Mouse (Mus musculus) heart, adult 18-20 months (tissue): ENCODE data around the gene Nhsl1. TPM values are rescaled to one million over a fixed set of nuclear protein-coding genes. Genes with fewer than 3 reads are reported as not detected.

Source experiments
- DNase-seq, 2 experiments: peaks; one replicate each; pipeline ENCODE4 v3.0.0; 2021 to 2022; ENCODE audit warnings: mixed read lengths in 1 of 2
- total RNA-seq, 2 experiments: library from RNA; stranded (reverse); gene quantifications; 2 replicates each; pipeline ENCODE4 v1.2.3; 2021

Gene Nhsl1
- total RNA-seq, 2 experiments from 2014 or later, result 15.1 to 17.2 TPM

DNA sequence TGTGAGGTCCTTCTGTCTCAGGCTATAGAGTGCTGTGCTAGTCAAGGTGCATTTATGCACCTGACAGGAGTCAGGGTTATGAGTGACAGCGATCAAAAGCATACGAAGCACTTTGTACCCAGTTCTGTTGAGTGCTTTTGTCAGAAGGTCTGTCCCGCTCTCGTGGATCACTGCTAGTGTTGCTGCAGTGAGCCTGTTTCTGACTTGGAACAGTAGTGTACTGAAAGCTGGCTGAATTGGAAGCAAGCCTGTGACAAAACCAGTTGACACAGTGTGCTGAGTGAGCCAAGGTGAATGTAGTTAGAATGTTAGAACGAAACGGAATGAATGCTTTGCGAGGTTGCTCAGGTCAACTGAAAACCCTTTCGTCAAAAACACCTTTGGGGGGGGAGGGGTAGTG, 82.2 kb downstream of the Nhsl1 start:
- peak; percentile 53 to 54 for DNase-seq

DNA sequence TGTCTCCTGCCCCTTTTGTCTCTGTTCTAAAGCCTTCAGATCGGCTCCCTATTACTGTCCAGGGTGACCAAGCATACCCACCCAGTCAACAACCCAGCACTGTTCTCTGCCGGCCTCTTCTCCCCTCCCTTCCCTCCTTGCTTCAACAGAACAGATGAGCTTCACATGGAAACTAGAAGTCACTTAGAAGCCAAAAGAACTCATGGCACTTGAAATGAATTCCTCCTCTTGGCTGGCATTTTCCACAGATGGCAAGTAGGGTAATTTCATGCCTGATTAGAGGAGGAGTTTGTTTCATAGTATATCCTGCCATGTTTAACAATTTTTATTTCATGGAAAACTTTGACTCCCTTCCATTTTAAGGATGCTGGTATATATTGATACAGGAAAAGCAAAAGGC, 85.2 kb downstream of the Nhsl1 start:
- no peak for DNase-seq

DNA sequence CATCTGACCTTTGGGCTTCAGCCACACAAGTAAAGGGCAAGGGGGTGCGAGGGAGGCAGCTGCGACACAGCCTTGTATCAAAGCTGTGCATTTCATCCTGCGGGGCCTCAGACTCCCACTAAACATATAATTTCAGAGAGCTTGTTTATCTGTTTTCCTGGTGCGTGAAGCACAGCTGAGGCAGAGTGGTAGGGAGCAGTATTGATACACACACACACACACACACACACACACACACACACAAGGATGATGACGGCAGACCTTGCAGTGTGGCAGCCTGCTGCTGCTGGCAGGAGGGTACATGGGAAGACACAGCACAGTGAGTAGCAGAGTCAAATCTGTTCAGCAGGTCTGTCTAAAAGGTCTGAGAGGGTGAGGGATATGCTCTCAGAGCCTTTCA, 85.9 kb downstream of the Nhsl1 start:
- no peak for DNase-seq

DNA sequence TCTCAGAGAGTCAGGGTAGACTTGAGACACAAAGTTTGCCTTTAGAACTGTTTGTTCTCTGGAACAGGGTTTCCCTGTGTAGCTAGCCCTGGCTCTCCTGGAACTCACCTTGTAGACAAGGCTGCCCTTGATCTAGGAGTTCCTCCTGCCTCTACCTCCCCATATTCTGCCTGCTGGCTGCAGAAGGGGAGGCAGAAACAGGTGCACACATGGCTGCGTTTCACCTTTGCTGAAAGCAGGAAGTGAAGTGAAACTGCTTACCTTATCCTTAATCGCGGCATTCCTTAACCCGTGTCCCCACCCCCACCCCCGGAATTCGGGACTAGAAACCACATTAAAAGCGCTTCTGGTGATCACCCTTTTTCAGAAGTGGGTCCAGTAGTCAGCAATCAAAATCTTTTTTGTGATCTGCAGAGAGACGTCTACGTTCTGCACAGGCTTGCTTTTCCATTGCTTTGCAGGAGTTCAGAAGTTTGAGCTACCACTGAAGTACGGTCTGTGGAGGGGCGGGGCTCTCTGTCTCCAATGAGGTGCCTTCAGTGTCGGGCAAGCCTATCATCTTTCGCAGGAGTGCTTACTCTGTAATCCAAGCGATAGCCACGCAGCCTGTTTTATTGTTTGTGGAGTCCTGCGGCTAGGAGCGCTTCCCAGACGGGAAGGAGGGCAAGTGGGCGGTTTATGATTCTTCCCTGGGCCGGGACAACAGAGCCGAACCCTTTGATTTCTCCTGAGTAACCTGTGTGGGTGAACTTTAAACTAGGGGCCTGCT, 88.5 kb downstream of the Nhsl1 start:
- DNase-seq, result peak; percentile 87 to 91

DNA sequence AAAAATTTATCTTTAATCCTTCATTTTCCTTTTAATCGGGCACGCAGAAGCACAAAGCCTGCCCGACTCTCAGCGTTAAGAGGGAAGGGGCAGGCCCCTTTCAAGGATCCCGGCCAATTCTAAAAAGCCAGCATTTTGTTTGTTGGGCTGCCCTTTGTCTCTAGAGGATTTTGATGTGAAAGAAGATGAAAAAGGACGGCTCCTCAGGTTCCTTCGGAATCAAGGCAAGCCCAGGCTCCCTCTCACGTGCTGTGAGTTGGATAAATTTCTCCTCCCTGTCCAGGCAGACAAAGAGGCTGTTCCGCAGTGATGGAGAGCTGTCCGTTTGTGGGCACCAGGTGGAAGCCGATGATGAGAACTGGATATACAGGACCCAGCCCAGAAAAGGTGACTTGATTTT, 89.3 kb downstream of the Nhsl1 start:
- no peak for DNase-seq

DNA sequence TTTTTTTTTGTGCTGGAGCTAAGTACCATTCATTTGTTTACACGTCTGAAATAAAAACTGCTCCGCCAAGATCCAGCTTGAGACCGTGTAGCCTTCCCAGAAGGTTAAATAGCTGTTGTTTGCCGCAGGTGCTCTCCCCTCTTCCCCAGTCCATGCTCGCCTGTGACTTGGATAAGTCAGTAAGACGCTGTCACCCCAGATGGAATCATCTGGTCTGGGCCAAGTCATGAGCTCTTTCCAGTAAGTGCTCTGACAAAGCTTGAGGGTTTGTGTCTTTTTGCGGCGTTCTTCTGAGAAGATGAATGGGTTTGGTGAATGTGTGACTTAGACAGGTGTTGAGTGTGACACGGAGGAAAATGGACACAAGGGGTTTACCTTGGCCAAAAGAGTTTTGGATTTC, 89.8 kb downstream of the Nhsl1 start:
- DNase-seq, result no peak

DNA sequence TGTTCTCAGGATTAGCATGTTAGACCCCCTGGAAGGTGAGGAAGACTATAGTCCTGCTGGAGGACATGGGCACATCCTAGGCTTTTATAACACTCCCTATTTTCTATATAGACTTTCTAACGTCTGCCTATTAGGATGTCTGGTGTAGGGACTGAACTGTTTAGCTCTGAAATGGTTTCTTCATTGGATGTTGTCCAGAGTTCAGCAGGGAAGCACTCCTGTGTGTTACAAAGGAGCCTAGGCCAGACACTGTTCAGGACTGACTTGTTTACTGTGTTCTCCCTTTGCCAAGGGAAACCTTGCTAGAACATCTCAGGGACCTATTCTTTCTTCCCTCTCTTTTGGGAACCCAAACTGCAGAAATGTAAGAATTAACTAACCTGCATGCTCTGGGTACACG, 90.3 kb downstream of the Nhsl1 start:
- DNase-seq, result no peak

DNA sequence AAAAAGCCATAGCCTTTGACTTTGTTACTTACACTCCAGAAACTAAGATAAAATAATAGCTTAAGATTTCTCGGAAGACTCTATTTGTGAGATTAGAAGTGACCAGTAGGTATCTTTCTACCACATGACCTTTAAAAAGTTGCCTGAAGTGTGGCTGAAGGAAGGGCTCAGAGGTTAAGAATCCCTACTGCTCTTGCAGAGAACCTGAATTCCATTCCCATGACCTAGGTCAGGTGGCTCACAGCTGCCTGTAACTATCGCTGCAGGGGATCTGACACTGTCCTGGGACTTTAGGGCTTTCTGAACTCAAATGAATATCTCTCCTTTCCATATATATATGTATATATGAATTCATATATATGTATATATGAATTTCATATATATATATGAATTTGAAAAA, 92.5 kb downstream of the Nhsl1 start:
- DNase-seq, result no peak

DNA sequence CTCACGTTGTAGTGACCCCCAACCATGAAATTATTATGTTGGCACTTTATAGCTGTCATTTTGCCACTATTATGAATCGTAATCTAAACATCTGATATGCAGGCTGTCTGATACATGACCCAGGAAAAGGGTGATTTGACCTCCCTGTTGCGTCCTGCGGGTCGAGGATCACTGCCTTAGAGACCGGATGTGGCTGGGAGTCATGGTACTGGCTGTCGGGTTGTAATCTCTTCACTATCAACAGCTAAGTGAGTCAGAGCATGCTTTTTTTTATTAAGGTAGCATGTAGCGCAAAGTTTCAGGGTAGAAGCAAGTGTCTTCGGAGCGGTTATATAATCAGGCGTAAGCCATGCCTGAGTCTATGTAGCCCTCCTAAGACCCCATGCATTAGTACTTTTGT, 97.2 kb downstream of the Nhsl1 start:
- no peak for DNase-seq

DNA sequence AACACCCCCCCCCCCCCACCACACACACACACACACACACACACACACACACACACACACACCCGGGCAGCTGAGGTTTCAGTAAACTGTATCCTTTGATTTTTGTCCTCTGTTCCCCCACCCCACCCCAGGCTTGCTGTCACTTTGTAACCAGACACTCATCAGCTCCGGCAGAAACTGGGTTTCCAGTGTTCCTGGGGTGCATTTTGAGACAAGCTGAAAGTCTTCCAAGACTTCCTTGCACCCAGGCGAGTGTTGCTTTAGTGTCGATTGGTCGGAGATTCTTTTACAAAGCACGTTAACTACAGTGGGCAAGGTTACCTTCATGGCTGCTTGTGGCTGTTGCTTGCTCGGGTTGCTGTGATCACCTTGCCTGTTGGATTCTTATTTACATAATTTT, 99.4 kb downstream of the Nhsl1 start:
- no peak for DNase-seq

DNA sequence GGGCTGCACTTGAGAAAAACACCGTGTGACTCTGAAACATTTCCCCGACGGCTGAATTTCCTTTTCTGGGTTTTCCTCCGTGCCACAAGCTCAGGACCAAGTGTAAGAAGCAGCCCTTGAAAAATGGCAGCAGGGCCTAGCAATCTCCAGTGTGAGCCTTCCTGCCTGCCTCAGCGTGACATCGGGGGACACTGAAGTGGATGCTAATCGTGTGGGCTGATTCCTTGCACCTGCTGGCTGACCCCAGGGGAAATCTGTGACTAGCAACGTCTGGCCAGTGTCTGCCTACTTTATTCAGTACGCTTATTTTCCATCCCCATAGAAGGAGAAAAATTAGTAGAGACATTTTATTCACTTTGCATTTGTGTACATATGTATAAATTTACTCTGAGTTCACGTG, 100.7 kb downstream of the Nhsl1 start:
- no peak for DNase-seq

DNA sequence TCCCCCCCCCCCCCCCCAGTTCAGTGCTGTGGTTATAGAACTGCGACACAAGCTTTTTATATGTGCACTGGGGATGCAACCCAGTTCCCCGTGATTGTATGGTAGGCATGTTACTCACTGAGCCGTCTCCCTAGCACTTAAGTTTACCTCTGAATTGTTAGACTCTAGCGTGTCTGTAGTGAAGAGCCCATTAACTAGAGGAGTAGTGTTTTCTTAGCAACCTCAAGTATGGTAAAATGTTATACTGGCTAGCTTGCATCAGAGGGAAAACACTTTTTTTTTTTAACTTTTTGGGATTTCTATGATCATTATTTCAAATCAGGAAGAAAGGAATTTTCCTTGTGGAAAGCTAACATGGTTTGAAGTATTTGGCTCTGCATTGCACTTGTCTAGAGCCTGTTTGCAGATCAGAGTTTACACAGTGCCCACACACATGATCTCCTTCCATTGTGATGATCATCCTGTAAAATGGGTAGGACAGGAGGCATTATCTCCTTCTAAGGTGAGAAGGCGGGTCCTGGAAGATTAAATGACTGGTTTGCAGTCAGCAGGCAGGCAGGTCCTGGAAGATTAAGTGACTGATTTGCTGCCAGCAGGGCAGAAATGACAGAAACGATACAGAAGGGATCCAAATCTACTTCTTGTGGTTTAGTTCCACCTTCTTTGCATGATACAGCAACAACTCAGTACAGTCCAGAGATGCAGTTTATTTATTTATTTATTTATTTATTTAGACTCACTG, 101.6 kb downstream of the Nhsl1 start:
- no peak for DNase-seq

DNA sequence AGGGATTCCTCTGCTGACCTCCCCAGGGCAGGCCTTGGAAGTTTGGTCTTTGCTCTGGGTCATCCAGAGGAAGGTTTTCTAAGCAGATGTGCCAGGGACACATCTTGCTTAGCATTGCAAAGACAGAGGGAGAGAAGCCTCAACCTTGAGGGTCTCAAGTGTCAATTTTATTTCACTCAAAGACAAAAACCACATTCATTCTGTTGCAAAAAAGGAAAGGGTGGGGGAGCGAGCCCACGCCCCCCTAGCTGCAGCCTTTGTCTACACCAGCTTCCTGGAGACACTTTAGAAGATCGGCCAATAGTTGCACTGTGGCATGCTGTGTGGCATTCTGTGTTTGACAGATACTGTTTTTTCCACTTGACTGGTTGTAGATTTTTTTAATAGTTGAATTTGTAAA, 104.2 kb downstream of the Nhsl1 start:
- DNase-seq, result no peak

DNA sequence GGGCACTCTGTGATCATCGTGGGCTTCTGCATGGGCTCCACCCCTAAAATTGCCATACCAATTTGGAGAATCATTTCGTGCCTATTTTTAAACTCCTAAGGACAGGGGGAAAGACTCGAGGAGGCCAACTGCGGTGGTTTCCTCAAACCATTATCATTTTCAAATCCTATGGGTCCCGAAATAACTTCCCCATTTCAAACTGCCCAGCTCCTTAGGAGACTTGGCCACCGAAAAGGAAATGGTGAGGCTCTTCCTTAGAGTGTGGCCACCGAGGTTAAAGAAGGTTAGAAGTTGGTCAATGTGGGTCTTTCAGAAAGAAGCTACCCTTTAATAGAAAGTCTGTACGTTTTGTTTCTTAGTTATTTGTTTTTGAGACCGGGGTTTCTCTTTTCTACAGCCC, 104.8 kb downstream of the Nhsl1 start:
- DNase-seq, result no peak

DNA sequence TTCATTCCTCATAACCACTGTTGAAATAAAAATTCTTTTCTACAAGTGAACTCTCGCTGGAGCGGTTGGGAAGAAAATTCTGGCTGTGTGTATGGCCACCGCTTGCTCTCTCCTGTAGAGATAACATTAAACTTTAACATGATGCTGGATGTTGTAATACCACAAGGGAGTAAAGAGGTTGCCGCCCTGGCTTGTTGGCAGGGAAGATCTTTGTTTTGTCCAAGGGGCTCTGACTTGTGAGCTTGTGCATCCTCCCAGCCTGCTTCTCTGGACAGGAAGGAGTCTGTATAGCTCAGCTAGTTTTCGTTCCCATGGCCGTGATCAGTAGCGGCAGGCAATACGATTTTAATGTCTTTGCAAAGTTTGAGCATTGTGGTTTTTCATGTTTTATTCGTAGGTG, 109.1 kb downstream of the Nhsl1 start:
- peak; percentile 67 to 77 for DNase-seq

DNA sequence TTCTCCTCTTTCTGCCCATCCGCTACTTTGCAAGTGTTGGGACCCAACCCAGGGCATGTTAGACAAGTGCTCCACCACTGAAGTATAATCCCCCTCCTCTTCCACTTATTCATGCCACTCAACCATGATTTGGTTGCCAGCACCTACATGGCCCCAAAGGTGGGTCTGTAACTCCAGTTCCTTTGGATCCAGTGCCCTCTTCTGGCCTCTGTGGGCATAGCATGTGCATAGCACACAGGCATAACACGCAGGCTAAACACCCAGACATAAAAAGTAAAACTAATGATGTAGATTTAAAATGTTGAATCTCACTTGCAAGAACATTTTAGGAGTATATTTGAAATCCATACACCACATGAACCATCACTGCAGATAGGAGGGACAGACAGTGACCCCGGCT, 110.7 kb downstream of the Nhsl1 start:
- DNase-seq, result no peak

DNA sequence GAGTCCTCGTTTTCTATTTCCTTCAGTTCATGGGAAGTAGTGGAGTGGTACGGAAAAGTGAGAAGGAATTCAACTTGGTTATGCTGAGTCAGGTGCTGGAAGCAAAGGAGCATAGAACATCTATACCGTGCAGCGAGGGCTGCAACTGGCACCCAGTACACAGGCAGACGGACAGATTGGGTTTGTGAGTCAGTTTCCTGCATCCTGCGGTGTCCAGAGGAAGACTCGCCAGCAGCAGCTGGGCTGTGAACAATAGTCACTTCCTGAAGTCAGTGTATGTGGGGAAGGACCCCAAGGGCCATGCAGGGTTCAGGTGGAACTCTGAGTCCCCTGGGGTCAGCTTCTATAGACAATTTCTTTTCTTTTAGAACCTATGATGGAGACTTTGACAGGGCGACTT, 111.4 kb downstream of the Nhsl1 start:
- peak in 1 of 2 experiments; percentile 42 for DNase-seq

DNA sequence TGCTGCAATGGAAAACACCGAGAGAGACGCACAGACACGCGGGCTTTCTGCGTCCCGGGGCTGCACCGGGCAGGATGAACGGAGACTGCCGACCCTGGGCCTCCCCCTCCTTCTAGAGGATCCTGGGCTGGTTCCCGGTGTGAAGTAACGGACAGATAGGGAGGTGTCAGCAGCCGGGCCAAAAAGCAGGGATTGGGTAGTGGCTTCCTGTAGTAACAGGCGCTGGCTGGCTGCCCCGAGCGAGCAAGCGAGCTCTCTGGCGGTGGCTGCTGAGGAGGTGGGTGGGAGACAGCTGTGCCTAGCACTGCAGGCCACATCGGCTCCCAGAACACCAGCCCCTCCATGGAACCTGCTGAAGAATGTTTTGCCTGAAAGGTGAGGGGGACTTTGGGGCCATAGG, 112.2 kb downstream of the Nhsl1 start:
- peak; percentile 93 to 95 for DNase-seq

DNA sequence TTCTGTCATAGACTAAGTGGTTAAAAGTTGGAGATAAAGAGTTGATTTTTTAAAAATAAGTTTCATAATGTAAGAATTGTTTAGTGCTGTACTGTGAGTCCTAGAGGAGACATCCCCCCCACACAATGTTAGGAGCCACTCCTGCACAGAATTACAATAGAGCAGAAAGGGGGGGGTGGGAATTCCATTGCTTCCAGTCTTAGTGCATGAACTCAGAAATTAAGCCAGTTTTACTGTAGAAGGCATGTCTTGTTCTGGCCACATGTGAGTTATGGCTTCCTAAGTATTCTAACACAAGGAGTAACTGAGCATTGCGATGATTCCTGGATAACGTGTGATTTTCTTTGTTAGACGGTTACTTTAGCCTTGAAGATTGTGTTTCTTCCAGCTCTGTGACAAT, 112.8 kb downstream of the Nhsl1 start:
- no peak for DNase-seq

DNA sequence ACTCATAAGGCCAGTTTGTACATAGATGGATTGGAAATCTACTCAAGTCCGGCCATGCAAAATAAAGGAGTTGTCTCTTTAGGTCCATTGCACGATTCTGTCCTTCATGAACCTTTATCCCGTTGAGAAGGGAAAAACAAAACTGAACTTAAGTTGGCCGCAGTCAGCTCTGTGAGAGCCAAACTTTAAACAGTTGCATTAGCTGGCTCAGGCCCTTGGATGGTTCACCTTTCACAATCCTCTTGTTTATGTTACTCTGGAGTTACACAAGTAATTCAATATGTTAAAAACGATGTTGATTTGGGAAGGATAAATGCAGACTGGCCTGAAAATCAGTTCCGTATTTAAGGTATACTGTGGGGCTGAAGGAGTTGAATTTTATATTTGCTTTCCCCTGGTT, 116.7 kb downstream of the Nhsl1 start:
- no peak for DNase-seq

DNA sequence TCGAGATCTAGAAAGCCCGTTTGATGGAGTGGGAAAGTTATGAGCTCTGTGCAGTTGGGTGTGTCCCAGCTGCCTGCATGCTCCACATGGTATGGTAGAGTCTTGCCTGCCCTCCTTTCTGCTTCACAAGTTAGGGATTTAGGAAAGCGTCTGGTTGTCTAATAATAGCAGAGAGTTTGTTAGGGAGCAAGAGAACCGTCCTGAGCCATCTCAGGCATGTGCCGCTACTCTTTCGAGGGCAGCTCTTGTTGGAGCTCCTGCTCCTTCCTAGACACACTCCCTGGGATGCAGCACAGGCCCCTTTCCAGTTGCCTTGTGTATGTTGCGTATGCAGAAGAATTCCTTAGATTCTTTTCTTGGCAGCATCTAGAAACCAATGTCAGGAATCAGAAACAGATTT, 117.2 kb downstream of the Nhsl1 start:
- DNase-seq, result no peak

DNA sequence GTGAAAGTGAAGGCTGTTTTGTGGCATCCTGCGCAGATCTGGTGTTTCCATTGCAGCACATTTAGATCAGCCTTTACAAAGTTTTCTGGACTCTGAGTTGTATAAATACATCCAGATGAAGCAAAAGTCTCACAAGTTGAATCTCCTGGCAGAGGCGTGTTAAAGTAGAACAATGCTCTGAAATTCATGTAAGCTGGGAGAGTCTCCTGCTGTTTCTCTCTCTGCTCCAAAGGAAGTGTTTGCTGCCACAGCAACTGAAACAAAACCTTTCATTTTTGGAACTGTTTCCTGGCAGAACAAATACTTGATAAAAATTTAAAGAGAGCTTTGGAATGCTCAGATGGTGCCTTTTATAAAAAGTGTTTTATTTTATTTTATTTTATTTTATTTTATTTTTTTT, 118.8 kb downstream of the Nhsl1 start:
- no peak for DNase-seq

DNA sequence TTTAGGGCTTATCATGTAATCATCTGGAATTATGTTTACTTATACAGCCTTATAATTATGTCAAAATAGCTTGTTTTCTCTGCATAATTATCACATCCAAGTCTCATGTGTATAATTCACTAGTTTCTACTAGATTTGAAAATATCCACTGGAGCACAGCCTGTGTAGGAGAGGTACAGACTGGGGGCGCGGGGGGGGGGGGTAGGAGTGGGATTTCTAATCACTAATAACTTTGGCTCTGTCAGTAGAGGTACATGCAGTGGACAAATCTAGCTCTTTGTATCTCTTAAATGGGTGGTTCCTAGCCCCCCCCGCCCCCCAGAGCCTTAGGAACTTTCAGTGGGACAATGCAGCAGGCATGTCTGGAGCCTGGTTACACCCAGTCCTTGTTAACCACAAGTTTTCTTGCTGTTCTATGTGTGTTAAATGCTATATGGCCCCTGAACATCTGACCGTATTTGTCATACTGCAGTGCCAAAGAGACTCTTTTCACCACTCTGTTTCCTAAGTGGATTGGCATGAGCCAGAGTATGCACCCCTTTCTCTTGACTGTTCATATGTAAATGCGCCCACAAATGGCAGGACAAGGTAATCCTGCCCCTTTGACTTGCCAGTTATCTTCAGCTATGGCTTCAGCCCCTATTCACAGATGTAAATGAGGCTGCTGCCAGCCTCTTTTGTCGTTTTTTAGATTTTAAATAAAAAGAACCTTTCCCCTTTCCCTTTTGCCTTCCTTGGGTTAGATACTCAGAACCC, 127.0 kb downstream of the Nhsl1 start:
- DNase-seq, result no peak
